Mouse (Mus musculus) olfactory bulb, adult 2 months (tissue): ENCODE measurements at regions not wholly inside any gene's neighbourhood (a gene's known extent, or its start where the extent isn't known, plus 50 kb on each side); places are given as distances from the start of the nearest gene placed in this dataset.

Experiments used
- H3K27ac ChIP-seq: fragments of 200-500 bp; 2 replicates; pipeline ENCODE4 v1.5.1; 2012; ENCODE audit warnings: low read depth, low read length; ENCODE audit not compliant: insufficient read depth
- H3K4me1 ChIP-seq: fragments of 200-500 bp; 2 replicates; pipeline ENCODE4 v1.6.1; 2012; ENCODE audit warnings: low read length; ENCODE audit not compliant: control insufficient read depth, insufficient read depth
- H3K4me3 ChIP-seq: fragments of 200-500 bp; 2 replicates; pipeline ENCODE4 v1.5.1; 2012; ENCODE audit warnings: mild to moderate bottlenecking, low read depth, low read length, moderate library complexity; ENCODE audit not compliant: insufficient read depth
- CTCF ChIP-seq: fragments of 200-500 bp; IDR thresholded peaks from 2 replicates; pipeline ENCODE4 v1.5.1; 2012; ENCODE audit warnings: low read depth, mild to moderate bottlenecking, low read length, moderate library complexity; ENCODE audit not compliant: insufficient read depth
- POLR2A ChIP-seq: fragments of 200-500 bp; IDR thresholded peaks from 2 replicates; pipeline ENCODE4 v1.6.1; 2012; ENCODE audit warnings: mild to moderate bottlenecking, low read depth, low read length, moderate library complexity; ENCODE audit not compliant: insufficient read depth
- WGBS: fragments of 180-500 bp; shearing (Covaris S2); methylation state at CpG from one replicate; pipeline ENCODE4 v1.1.7; 2018; 5-methylcytosine and 5-hydroxymethylcytosine counted together

DNA sequence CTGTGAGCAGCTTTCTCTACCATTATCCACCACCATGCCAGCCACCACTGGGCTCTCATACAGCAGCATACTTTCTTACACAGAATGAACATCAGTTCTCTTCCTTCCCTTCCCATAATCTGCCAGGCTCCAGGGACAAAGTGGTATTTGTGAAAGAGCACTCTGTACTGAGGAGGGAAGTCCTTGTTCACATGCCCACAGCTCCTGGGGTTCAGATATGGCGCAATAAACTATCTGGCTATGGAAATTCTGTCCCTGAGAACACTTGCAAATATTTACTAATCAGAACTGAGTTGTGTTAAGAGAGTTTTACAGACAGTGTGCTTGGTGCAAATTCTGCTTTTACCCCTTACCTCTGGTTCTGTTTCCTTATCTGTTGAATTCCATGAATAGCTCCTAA, 74.2 kb upstream of the Ralgapa2 start:
- WGBS = 86% methylated on average over 1 of the region's 1 CpGs
- no peak overlapping the region for H3K27ac ChIP-seq
- TF ChIP-seq CTCF = no peak
- TF ChIP-seq POLR2A = no peak
- H3K4me3 ChIP-seq = no peak overlapping the region
- no peaks in the 10 kb centered on the region for H3K4me1 ChIP-seq

DNA sequence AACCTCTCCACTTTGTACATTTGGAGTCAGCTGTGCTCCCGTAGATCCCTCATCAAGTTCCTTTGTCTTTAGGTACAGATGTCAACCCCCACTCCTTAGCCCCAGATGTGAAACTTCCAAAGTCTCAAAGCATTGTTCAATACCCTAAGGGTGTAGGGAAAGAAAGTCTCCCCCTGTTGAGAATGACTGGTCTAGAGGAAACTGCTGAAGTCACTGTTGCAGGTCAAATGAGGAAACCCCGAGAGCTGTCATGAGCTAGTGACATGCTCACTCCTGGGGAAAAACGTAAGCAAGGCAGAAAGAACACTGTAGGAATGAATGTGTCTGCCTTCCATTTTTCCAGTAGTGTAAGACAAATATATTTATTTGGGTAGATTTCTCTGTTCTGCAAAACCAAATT, 74.8 kb upstream of the Ralgapa2 start:
- TF ChIP-seq CTCF = no peak
- no peak for TF ChIP-seq POLR2A
- H3K27ac ChIP-seq = no peak overlapping the region
- H3K4me3 ChIP-seq = no peak overlapping the region
- WGBS = 85% methylated on average over 3 of the region's 3 CpGs
- no peaks in the 10 kb centered on the region for H3K4me1 ChIP-seq

DNA sequence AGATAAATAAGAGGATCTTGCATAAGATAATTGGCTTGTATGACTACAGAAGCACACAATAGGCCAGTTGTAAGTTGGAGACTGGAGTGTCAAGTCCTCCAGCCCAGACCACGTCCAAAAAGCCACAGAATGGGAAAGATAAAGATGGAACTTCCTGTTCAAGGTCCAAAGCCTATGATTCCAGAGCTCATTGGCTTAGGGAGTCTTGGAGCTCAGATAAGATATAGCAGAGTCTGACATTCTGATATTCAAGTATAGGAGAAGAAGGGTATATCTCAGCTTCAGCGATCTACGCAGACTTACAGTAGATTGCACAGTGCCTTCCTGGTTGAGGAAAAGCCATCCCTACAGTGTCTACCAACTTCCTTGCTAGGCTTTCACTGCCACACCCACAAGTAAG, 77.7 kb upstream of the Ralgapa2 start:
- WGBS = 92% methylated on average over 3 of the region's 3 CpGs
- Histone ChIP-seq H3K4me3 (no peak overlapping the region), H3K4me1 (no peaks in the 10 kb centered on the region), H3K27ac (no peak overlapping the region)
- TF ChIP-seq POLR2A (no peak), CTCF (no peak)

DNA sequence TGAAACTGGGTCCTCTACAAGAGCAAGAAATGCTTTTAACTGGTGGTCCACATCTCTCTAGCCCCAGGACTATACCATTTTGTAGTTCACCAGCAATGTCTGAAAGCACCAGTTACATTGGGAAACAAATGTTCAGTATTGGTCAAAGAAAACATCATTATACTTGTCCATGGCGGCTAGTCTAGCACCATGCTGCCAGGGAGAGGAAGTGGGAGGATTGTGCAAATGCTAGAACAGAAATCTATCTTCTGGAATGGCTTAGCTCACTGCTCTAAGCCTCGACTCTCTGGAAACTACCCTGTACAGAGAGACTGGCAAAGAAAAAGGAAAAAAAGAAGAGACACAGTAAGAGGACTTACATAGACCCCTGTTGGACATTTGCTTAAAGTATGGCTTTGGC, 81.1 kb upstream of the Ralgapa2 start:
- no peaks in the 10 kb centered on the region for H3K4me1 ChIP-seq
- TF ChIP-seq CTCF (no peak), POLR2A (no peak)
- WGBS = 84% methylated on average over 2 of the region's 2 CpGs
- no peak overlapping the region for H3K27ac ChIP-seq
- no peak overlapping the region for H3K4me3 ChIP-seq

DNA sequence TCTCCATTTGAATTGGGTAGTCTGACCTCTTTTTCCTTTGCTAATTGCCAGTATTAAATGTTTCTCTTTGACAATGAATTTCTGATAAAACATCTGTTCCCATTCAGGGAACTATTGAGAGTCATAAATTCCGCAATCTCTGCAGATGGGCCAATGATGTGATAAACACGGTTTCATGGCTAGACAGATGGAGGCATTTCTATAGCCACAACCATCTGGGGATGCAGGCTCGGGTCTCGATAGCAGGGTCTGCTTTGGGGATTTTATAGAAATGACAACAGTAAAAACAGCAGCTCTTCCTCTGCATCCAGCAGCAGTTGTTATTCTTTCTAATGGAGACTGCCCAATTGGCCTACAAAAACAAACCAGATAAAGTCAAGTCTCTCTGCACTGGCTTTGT, 82.1 kb upstream of the Ralgapa2 start:
- Histone ChIP-seq H3K4me3 (no peak overlapping the region), H3K4me1 (no peaks in the 10 kb centered on the region), H3K27ac (no peak overlapping the region)
- 59% methylated on average over 4 of the region's 4 CpGs for WGBS
- TF ChIP-seq CTCF = no peak
- no peak for TF ChIP-seq POLR2A

DNA sequence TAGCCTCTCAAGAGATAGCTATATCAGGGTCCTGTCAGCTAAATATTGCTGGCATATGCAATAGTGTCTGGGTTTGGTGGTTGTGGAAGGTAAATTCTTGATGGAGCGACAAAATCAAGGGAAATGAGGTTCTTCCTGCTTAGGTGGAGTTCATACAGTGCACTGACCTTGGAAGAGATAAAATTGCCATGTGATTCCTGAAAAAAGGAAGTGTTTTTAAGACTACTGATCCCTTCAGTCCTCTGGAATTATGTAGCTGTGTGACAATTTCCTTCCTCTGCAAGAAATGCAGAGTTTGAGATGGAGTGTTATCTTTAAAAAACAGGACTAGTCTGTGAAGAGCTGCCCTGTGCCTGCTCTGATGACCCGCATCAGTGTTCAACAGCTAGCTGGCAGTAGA, 83.5 kb upstream of the Ralgapa2 start:
- Histone ChIP-seq H3K27ac (no peak overlapping the region), H3K4me1 (no peaks in the 10 kb centered on the region), H3K4me3 (no peak overlapping the region)
- TF ChIP-seq CTCF = no peak
- no peak for TF ChIP-seq POLR2A
- 95% methylated on average over 2 of the region's 2 CpGs for WGBS

DNA sequence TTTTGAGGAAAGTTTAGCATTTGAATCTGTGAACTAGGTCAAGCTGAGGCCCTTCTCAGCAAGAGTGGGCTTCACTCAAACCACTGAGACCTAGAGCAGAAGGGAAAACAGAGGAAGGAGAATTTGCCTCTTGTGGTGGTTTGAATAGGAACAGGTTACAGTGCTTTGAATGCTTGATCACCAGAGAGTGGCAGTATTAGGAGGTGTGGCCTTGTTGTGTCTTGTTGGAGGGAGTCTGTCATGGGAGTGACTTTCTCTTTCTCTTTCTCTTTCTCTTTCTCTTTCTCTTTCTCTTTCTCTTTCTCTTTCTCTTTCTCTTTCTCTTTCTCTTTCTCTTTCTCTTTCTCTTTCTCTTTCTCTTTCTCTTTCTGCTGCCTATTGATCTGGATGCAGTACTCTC, 94.0 kb upstream of the Ralgapa2 start:
- Histone ChIP-seq H3K4me1 (no peaks in the 10 kb centered on the region), H3K4me3 (no peak overlapping the region), H3K27ac (no peak overlapping the region)
- TF ChIP-seq CTCF (no peak), POLR2A (no peak)

DNA sequence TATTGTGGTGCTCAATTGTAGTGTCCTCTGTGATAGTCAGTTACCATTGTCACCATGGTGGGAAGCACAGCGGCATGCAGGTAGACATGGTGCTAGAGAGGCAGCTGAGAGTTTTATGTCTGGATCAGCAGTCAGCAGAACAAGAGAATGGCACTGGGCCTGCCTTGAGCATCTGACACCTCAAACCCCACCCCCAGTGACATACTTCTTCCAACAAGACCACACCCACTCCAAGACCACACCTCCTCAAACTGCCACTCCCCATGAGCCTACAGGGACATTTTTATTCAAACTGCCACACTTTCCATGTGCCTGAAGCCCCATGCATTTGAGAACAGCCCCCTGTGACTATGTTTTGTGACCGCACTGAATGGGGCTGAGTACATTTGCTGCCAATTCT, 98.8 kb upstream of the Ralgapa2 start:
- H3K4me3 ChIP-seq = no peak overlapping the region
- 93% methylated on average over 2 of the region's 2 CpGs for WGBS
- TF ChIP-seq POLR2A = no peak
- no peak for TF ChIP-seq CTCF
- no peak overlapping the region for H3K27ac ChIP-seq
- H3K4me1 ChIP-seq = no peaks in the 10 kb centered on the region

DNA sequence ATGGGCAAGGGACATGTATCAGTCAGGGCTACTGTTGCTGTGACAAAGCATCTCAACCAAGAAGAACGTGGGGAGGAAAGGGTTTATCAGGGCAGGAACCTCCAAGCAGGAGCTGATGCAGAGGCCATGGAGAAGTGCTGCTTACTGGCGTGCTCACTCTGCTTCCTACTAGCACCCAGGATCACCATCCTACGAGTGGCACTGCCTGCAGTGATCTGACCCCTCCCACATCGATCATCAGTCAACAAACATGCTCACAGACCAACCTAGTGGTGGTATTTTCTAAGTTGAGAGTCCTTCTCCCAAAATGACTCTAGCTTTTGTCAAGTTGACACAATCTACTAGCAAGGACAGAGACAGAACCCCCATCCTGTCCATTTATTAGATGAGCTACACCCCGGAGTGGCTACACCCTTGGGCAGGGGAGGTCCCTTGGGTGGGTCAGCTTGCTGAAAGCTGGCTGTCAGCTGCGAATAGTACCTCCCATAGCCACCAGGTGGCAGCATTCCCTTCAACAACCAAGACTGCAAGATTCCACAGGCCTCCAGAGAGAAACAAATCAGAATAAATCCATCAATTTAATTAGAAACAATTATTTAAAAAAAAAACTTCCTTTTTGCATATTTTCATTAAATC, 99.9 kb upstream of the Ralgapa2 start:
- WGBS = 48% methylated on average over 6 of the region's 6 CpGs
- H3K4me1 ChIP-seq = no peaks in the 10 kb centered on the region
- no peak overlapping the region for H3K4me3 ChIP-seq
- TF ChIP-seq CTCF (peak; percentile 52; the same call in 1 of the 2 replicates), POLR2A (no peak)
- H3K27ac ChIP-seq = no peak overlapping the region
